Mouse (Mus musculus): Measurements from ENCODE around the gene Gnmt. TPM values are rescaled to one million over a fixed set of nuclear protein-coding genes. Genes with fewer than 3 reads are reported as not detected.

Gnmt gene
- polyA plus RNA-seq, 1 experiment: 0.11 TPM

DNA sequence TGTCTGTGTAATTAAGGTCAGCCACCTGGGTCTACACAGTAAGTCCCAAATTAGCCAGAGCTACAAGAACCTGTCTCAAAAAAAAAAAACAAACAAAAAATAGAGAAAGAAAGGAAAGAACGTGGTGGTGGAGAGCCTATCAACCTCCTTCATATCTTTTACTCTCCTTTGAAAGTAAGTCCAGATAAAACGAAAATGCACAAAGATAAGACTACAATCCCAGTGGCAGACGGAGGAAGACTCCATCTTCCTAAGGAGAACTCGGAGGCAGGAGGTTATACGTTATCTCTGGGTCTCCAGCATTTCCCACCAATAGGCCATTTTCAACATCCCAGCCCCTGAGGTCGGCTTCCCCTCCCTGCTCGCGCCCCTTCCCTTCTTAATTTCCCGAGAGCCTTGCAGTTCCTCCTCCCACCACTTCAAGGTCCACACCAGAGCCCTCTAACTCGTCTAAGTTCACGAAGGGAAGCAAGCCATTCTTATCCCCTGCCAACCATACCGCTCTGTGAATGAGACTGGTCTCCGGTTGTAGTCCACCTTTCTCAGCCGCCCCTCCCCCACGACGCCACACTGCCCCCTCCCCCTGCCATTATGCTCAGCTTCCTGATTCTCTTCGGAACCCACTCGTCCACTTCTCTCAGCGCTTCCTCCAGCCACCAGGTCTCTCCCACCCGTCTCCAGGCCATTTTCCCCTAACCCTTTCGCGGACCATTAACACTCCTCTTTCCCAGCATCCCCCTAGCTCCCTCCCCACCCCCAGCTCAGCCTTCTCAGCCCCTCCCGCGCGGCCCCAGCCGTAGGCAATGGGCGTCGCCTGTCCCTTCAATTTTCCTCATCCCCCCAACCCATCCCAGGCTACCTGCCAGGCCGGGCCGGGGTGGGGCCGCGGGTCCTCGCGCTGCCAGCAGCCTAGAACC is 48.9 kb downstream of the Gnmt start:
- H3K36me3 ChIP-seq (ENCODE audit: control insufficient read depth, insufficient read depth): peaks cover 23% of the 10 kb centered on the region
- peak overlapping the region; percentile 95 for H3K4me2 ChIP-seq (ENCODE audit: low read depth)
- no peaks in the 10 kb centered on the region for H3K27me3 ChIP-seq (ENCODE audit: control insufficient read depth, insufficient read depth, insufficient read length)
- peak overlapping the region; percentile 94 for H3K4me3 ChIP-seq
- H3K79me2 ChIP-seq (ENCODE audit: control insufficient read depth, insufficient read depth): peaks cover 27% of the 10 kb centered on the region
- H3ac ChIP-seq (ENCODE audit: control insufficient read depth, insufficient read length): peak overlapping the region; percentile 66
- TF ChIP-seq MYOG (IDR thresholded peaks at IDR 0.05; ENCODE audit: control insufficient read depth in 1 of 3, insufficient read depth in 1 of 3, insufficient read length in 2 of 3, low read depth in 2 of 3) (no peak), TCF3 (IDR thresholded peaks at IDR 0.05; ENCODE audit: insufficient read length, low read depth) (no peak), SRF (IDR thresholded peaks at IDR 0.05; ENCODE audit: control insufficient read depth, insufficient read length, low read depth) (no peak), E2F4 (IDR thresholded peaks at IDR 0.05; ENCODE audit: insufficient read depth) (no peak), REST (IDR thresholded peaks at IDR 0.05; ENCODE audit: insufficient read depth, insufficient read length) (no peak), USF1 (IDR thresholded peaks at IDR 0.05; ENCODE audit: low read depth) (no peak), TCF12 (IDR thresholded peaks at IDR 0.05; ENCODE audit: insufficient read depth, poor library complexity, severe bottlenecking) (no peak), POLR2A (IDR thresholded peaks at IDR 0.05; ENCODE audit: insufficient read length, low read depth) (no peak), MAX (IDR thresholded peaks at IDR 0.05; ENCODE audit: low read depth) (no peak), POLR2AphosphoS2 (IDR thresholded peaks at IDR 0.05; ENCODE audit: insufficient read length, low read depth) (no peak), MYOD1 (IDR thresholded peaks at IDR 0.05; ENCODE audit: control insufficient read depth in 1 of 3, insufficient read length in 2 of 3, low read depth in 2 of 3) (no peak), CEBPB (IDR thresholded peaks at IDR 0.05; ENCODE audit: insufficient read depth, poor library complexity, severe bottlenecking) (no peak)

GRCm38 (mm10) chr17:46678911-46679310 is 50.1 kb downstream of the Gnmt start:
- Histone ChIP-seq H3K4me3 (peak overlapping the region; percentile 94), H3K79me2 (ENCODE audit: control insufficient read depth, insufficient read depth) (peaks cover 27% of the 10 kb centered on the region), H3ac (ENCODE audit: control insufficient read depth, insufficient read length) (no peak overlapping the region), H3K27me3 (ENCODE audit: control insufficient read depth, insufficient read depth, insufficient read length) (no peaks in the 10 kb centered on the region), H3K4me2 (ENCODE audit: low read depth) (peak overlapping the region; percentile 95), H3K36me3 (ENCODE audit: control insufficient read depth, insufficient read depth) (peaks cover 23% of the 10 kb centered on the region)
- no peak for TF ChIP-seq POLR2AphosphoS2 (IDR thresholded peaks at IDR 0.05; ENCODE audit: insufficient read length, low read depth)
- TF ChIP-seq MYOD1 (IDR thresholded peaks at IDR 0.05; ENCODE audit: control insufficient read depth in 1 of 3, insufficient read length in 2 of 3, low read depth in 2 of 3): peak in 1 of 3 experiments; percentile 66

DNA sequence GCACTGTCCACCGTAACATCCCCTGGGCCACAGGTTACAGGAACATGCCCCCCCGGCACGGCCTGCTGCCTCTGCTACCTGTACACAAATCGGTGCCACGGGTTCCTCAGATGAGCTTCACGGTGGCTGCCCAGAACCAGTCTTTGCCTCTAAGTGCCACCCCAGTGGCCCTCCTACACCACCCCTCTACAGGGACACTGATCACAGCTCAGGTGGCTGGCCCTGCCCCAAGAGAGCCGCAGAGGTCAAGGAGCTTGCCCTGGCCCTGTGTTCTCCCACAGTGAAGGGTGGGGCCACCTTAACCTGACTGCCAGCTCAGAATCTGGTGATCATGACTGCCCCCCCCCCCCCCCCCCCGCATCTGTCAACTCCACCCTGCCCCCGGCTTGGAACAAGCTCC is 50.6 kb downstream of the Gnmt start, which contains the start of gene Mea1:
Mea1 (plus strand) TSS at position 378 of the 400 bp plus-strand sequence.
- Histone ChIP-seq H3K36me3 (ENCODE audit: control insufficient read depth, insufficient read depth) (peaks cover 20% of the 10 kb centered on the region), H3K4me3 (peak within 1 kb of the TSS; percentile 94), H3K79me2 (ENCODE audit: control insufficient read depth, insufficient read depth) (peaks cover 32% of the 10 kb centered on the region), H3K27me3 (ENCODE audit: control insufficient read depth, insufficient read depth, insufficient read length) (no peaks in the 10 kb centered on the region), H3K4me2 (ENCODE audit: low read depth) (peak within 1 kb of the TSS; percentile 95), H3ac (ENCODE audit: control insufficient read depth, insufficient read length) (no peak within 1 kb of the TSS)
- no peak for TF ChIP-seq USF1 (IDR thresholded peaks at IDR 0.05; ENCODE audit: low read depth)
- no peak for TF ChIP-seq E2F4 (IDR thresholded peaks at IDR 0.05; ENCODE audit: insufficient read depth)
- TF ChIP-seq MYOD1 (IDR thresholded peaks at IDR 0.05; ENCODE audit: control insufficient read depth in 1 of 3, insufficient read length in 2 of 3, low read depth in 2 of 3): peak in 1 of 3 experiments; percentile 18
- TF ChIP-seq TCF3 (IDR thresholded peaks at IDR 0.05; ENCODE audit: insufficient read length, low read depth): no peak
- TF ChIP-seq REST (IDR thresholded peaks at IDR 0.05; ENCODE audit: insufficient read depth, insufficient read length): no peak

Other genes starting within 250 kb of the Gnmt start
- gene Ttbk1, start 241.5 kb downstream of the Gnmt start, polyA plus RNA-seq (2012; fragmentation: generic; extraction: Trizol): not detected
- 22.6 TPM for gene Dnph1, start 232.5 kb downstream of the Gnmt start, polyA plus RNA-seq (2012; fragmentation: generic; extraction: Trizol)
- 0.43 TPM for gene Cul9, start 182.8 kb downstream of the Gnmt start, polyA plus RNA-seq (2012; fragmentation: generic; extraction: Trizol)
- gene Srf, start 173.0 kb downstream of the Gnmt start, polyA plus RNA-seq (2012; fragmentation: generic; extraction: Trizol): 51.1 TPM
- gene Ptk7, start 99.7 kb downstream of the Gnmt start, polyA plus RNA-seq (2012; fragmentation: generic; extraction: Trizol): 15.6 TPM
- 19.2 TPM for gene Klc4, start 83.1 kb downstream of the Gnmt start, polyA plus RNA-seq (2012; fragmentation: generic; extraction: Trizol)
- 248 TPM for gene Mrpl2, start 82.9 kb downstream of the Gnmt start, polyA plus RNA-seq (2012; fragmentation: generic; extraction: Trizol)
- 44.4 TPM for gene Cul7, start 78.8 kb downstream of the Gnmt start, polyA plus RNA-seq (2012; fragmentation: generic; extraction: Trizol)
- gene Rrp36, start 54.8 kb downstream of the Gnmt start, polyA plus RNA-seq (2012; fragmentation: generic; extraction: Trizol): 45.8 TPM
- 145 TPM for gene Mea1, start 50.4 kb downstream of the Gnmt start, polyA plus RNA-seq (2012; fragmentation: generic; extraction: Trizol)
- 128 TPM for gene Klhdc3, start 48.3 kb downstream of the Gnmt start, polyA plus RNA-seq (2012; fragmentation: generic; extraction: Trizol)
- 79.6 TPM for gene Ppp2r5d, start 24.1 kb downstream of the Gnmt start, polyA plus RNA-seq (2012; fragmentation: generic; extraction: Trizol)
- 29.6 TPM for gene Pex6, start 17.7 kb downstream of the Gnmt start, polyA plus RNA-seq (2012; fragmentation: generic; extraction: Trizol)
- gene Cnpy3, start 23.0 kb upstream of the Gnmt start, polyA plus RNA-seq (2012; fragmentation: generic; extraction: Trizol): 35.8 TPM
- 0.06 TPM for gene Ptcra, start 34.5 kb upstream of the Gnmt start, polyA plus RNA-seq (2012; fragmentation: generic; extraction: Trizol)
- gene 2310039H08Rik, start 43.5 kb upstream of the Gnmt start, polyA plus RNA-seq (2012; fragmentation: generic; extraction: Trizol): 63.8 TPM
- 74.3 TPM for gene Rpl7l1, start 53.5 kb upstream of the Gnmt start, polyA plus RNA-seq (2012; fragmentation: generic; extraction: Trizol)
- 5.1 TPM for gene Bicral, start 129.3 kb upstream of the Gnmt start, polyA plus RNA-seq (2012; fragmentation: generic; extraction: Trizol)
- gene Tbcc, start 161.5 kb upstream of the Gnmt start, polyA plus RNA-seq (2012; fragmentation: generic; extraction: Trizol): 46.1 TPM
- gene Prph2, start 181.3 kb upstream of the Gnmt start, polyA plus RNA-seq (2012; fragmentation: generic; extraction: Trizol): not detected

Data from myocyte (in vitro differentiated cells).